Comparison of ENCODE assay signal across 25 mouse cellular contexts in genomic region chr10:92473282-92473681, GRCm38 (mm10).
DNase-seq lines count a peak whose midpoint lies in the region; ATAC-seq lines count a peak whose summit lies in the region.
"Had no signal": no experiment of that assay in that cellular context is flagged by ENCODE, and none has a peak within 500 bp of the region (broad histone marks: within the 10 kb centered on the region; RNA-seq: fewer than 3 reads in every experiment).

No protein-coding gene starts in this region.

- no peaks in the 10 kb centered on the region for H3K4me1 ChIP-seq in embryonic facial prominence, embryonic 11.5 days (ENCODE audit: control insufficient read depth, insufficient read depth, low read length)
- peaks cover 4% of the 10 kb centered on the region; the same call in 1 of the 2 replicates for H3K4me1 ChIP-seq in kidney, embryonic 15.5 days
- H3K4me1 ChIP-seq: embryonic facial prominence, embryonic 15.5 days; forebrain, embryonic 15.5 days; hindbrain, embryonic 12.5 days; liver, embryonic 12.5 days had no signal

- no peaks in the 10 kb centered on the region for H3K36me3 ChIP-seq in embryonic facial prominence, embryonic 11.5 days (replicated peaks; ENCODE audit: control insufficient read depth, insufficient read depth, low read depth, low read length)
- no peaks in the 10 kb centered on the region for H3K36me3 ChIP-seq in kidney, embryonic 15.5 days
- H3K36me3 ChIP-seq: embryonic facial prominence, embryonic 15.5 days; forebrain, embryonic 15.5 days; hindbrain, embryonic 12.5 days; liver, embryonic 12.5 days had no signal

- H3K4me3 ChIP-seq in embryonic facial prominence, embryonic 11.5 days (ENCODE audit: low read depth, low read length) = no peak overlapping the region
- no peak overlapping the region for H3K4me3 ChIP-seq in kidney, embryonic 15.5 days (replicated peaks)
- H3K4me3 ChIP-seq: embryonic facial prominence, embryonic 15.5 days; forebrain, embryonic 15.5 days; heart, adult 2 months; hindbrain, embryonic 12.5 days; liver, embryonic 12.5 days had no signal

- no peaks in the 10 kb centered on the region for H3K9me3 ChIP-seq in embryonic facial prominence, embryonic 11.5 days (replicated peaks; ENCODE audit: control insufficient read depth, low read length)
- no peaks in the 10 kb centered on the region for H3K9me3 ChIP-seq in kidney, embryonic 15.5 days (replicated peaks)
- H3K9me3 ChIP-seq: embryonic facial prominence, embryonic 15.5 days; forebrain, embryonic 15.5 days; liver, embryonic 12.5 days had no signal

- no peak overlapping the region for H3K27ac ChIP-seq in embryonic facial prominence, embryonic 11.5 days (replicated peaks; ENCODE audit: low read depth, low read length)
- H3K27ac ChIP-seq in kidney, embryonic 15.5 days = no peak overlapping the region
- H3K27ac ChIP-seq: embryonic facial prominence, embryonic 15.5 days; forebrain, embryonic 15.5 days; heart, adult 2 months; hindbrain, embryonic 12.5 days; liver, embryonic 12.5 days had no signal

- no peak overlapping the region for H3K9ac ChIP-seq in embryonic facial prominence, embryonic 11.5 days (replicated peaks; ENCODE audit: low read length)
- no peak overlapping the region for H3K9ac ChIP-seq in kidney, embryonic 15.5 days
- H3K9ac ChIP-seq: embryonic facial prominence, embryonic 15.5 days; forebrain, embryonic 15.5 days; hindbrain, embryonic 12.5 days; liver, embryonic 12.5 days; liver, postnatal 0 days had no signal

- DNase-seq in adrenal gland, postnatal 10 days = peak; percentile 8
- DNase-seq in adrenal gland, adult 2 months = no peak
- DNase-seq in kidney, postnatal 10 days = peak; percentile 7
- DNase-seq in kidney, adult 11 months = no peak
- peak; percentile 62 for DNase-seq in embryo, embryonic 10 days (ENCODE audit: low spot score)
- peak; percentile 28 for DNase-seq in embryonic facial prominence, embryonic 11.5 days (ENCODE audit: low spot score)
- DNase-seq in cerebellum, adult 11-12 months = no peak
- DNase-seq: adrenal gland, postnatal 25 days; cerebellum, adult 2 months; cerebellum, postnatal 14 days; heart, adult 2 months; heart, postnatal 14 days; kidney, adult 18-20 months; layer of hippocampus, postnatal 36 days; left cerebral cortex, postnatal 4 days; liver, postnatal 0 days; lung, postnatal 36 days; midbrain, embryonic 14.5 days; thymus, postnatal 4 days had no signal

- 52% methylated on average over 3 of the region's 3 CpGs for WGBS in embryonic facial prominence, embryonic 11.5 days
- 40% methylated on average over 3 of the region's 3 CpGs for WGBS in kidney, embryonic 15.5 days

- ATAC-seq in embryonic facial prominence, embryonic 11.5 days (replicated peaks; ENCODE audit: insufficient number of reproducible peaks, low FRiP score, low TSS enrichment, low read depth) = no peak
- no peak for ATAC-seq in kidney, embryonic 15.5 days (replicated peaks; ENCODE audit: low FRiP score)
- ATAC-seq: forebrain, embryonic 15.5 days; liver, embryonic 12.5 days; liver, postnatal 0 days had no signal

- H3K27me3 ChIP-seq in embryonic facial prominence, embryonic 11.5 days (ENCODE audit: control insufficient read depth, insufficient read depth, low read length) = no peaks in the 10 kb centered on the region
- H3K27me3 ChIP-seq in kidney, embryonic 15.5 days = no peaks in the 10 kb centered on the region
- H3K27me3 ChIP-seq: CH12.LX; embryonic facial prominence, embryonic 15.5 days; forebrain, embryonic 15.5 days; hindbrain, embryonic 12.5 days; liver, embryonic 12.5 days had no signal

- no peak overlapping the region for H3K4me2 ChIP-seq in embryonic facial prominence, embryonic 11.5 days (ENCODE audit: low read depth, low read length)
- H3K4me2 ChIP-seq in kidney, embryonic 15.5 days = no peak overlapping the region
- H3K4me2 ChIP-seq: embryonic facial prominence, embryonic 15.5 days; forebrain, embryonic 15.5 days; hindbrain, embryonic 12.5 days; liver, embryonic 12.5 days had no signal

Comparison
In these comparisons a context has a peak if more than half of its experiments do, and no peak if none do; other contexts are left out.
1. DNase-seq: peak in adrenal gland, postnatal 10 days (single experiment), kidney, postnatal 10 days (single experiment), embryo, embryonic 10 days (single experiment) and embryonic facial prominence, embryonic 11.5 days (single experiment); none in adrenal gland, adult 2 months (single experiment), kidney, adult 11 months (single experiment) and cerebellum, adult 11-12 months (single experiment).